Mouse (Mus musculus) MEL (cell line): ENCODE measurements at regions not wholly inside any gene's neighbourhood (a gene's known extent, or its start where the extent isn't known, plus 50 kb on each side); places are given as distances from the start of the nearest gene placed in this dataset.

ENCODE experiments used
- DNase-seq: peaks from one replicate; pipeline ENCODE4 v3.0.0; 2011; ENCODE audit warnings: low read depth, low spot score
- H3K27ac ChIP-seq: 2 replicates; pipeline ENCODE4 v1.5.1; 2012; ENCODE audit warnings: low read depth, mild to moderate bottlenecking, control low read depth, low read length, moderate library complexity; ENCODE audit not compliant: control insufficient read depth
- H3K27me3 ChIP-seq, 2 experiments: fragments of 150-350 bp in 1 of 2; sonication (generic) in 1 of 2; 2 replicates each; pipeline ENCODE4 v1.6.1; 2012; ENCODE audit warnings: low read length in 2 of 2, mild to moderate bottlenecking in 2 of 2, improper control_type of control experiment in 1 of 2, moderate library complexity in 1 of 2; ENCODE audit not compliant: insufficient read depth in 2 of 2, control insufficient read depth in 1 of 2
- H3K36me3 ChIP-seq, 2 experiments: 2 replicates each; pipeline ENCODE4 v1.6.1; 2012 to 2014; ENCODE audit warnings: low read length in 2 of 2, improper control_type of control experiment in 1 of 2, inconsistent platforms in 1 of 2, mild to moderate bottlenecking in 1 of 2; ENCODE audit not compliant: insufficient read depth in 2 of 2, control insufficient read depth in 1 of 2
- H3K4me1 ChIP-seq, 2 experiments: fragments of 150-350 bp in 1 of 2; sonication (generic) in 1 of 2; 2 replicates each; pipeline ENCODE4 v1.6.1; 2012; ENCODE audit warnings: low read length in 2 of 2, improper control_type of control experiment in 1 of 2, mild to moderate bottlenecking in 1 of 2; ENCODE audit not compliant: insufficient read depth in 2 of 2, control insufficient read depth in 1 of 2
- H3K4me3 ChIP-seq, 2 experiments: fragments of 150-350 bp in 1 of 2; sonication (generic) in 1 of 2; 2 replicates each; pipeline ENCODE4 v1.5.1; 2012; ENCODE audit warnings: low read depth in 2 of 2, low read length in 2 of 2, mild to moderate bottlenecking in 2 of 2, moderate library complexity in 2 of 2, control low read depth in 1 of 2, improper control_type of control experiment in 1 of 2; ENCODE audit not compliant: control insufficient read depth in 1 of 2, insufficient read depth in 1 of 2
- H3K79me2 ChIP-seq: 2 replicates; pipeline ENCODE4 v1.6.1; 2012; ENCODE audit warnings: mild to moderate bottlenecking, low read length, moderate library complexity; ENCODE audit not compliant: control insufficient read depth, poor library complexity, insufficient read depth
- H3K9ac ChIP-seq: 2 replicates; pipeline ENCODE4 v1.6.1; 2012; ENCODE audit warnings: low read depth, mild to moderate bottlenecking, control low read depth, low read length, moderate library complexity; ENCODE audit not compliant: control insufficient read depth, poor library complexity, severe bottlenecking
- H3K9me3 ChIP-seq: fragments of 150-350 bp; sonication (generic); replicated peaks from 2 replicates; pipeline ENCODE4 v1.6.1; 2012; ENCODE audit warnings: mild to moderate bottlenecking, low read length, improper control_type of control experiment, moderate library complexity; ENCODE audit not compliant: insufficient read depth
- CTCF ChIP-seq, 3 experiments: IDR thresholded peaks in 2 of 3; conservative IDR thresholded peaks in 1 of 3; 2 replicates each; pipeline ENCODE4 v1.5.1; 2011 to 2012; ENCODE audit warnings: low read length in 3 of 3, low read depth in 2 of 3, mild to moderate bottlenecking in 2 of 3, improper control_type of control experiment in 1 of 3, inconsistent platforms in 1 of 3, mixed read lengths in 1 of 3, moderate library complexity in 1 of 3; ENCODE audit not compliant: control insufficient read depth in 1 of 3, insufficient read depth in 1 of 3, poor library complexity in 1 of 3, severe bottlenecking in 1 of 3
- ETS1 ChIP-seq: IDR thresholded peaks from 2 replicates; pipeline ENCODE4 v1.6.1; 2012; ENCODE audit warnings: low read depth, mild to moderate bottlenecking, inconsistent platforms, low read length, improper control_type of control experiment, moderate library complexity
- GABPA ChIP-seq: IDR thresholded peaks from 2 replicates; pipeline ENCODE4 v1.6.1; 2012; ENCODE audit warnings: low read depth, mild to moderate bottlenecking, inconsistent platforms, low read length, improper control_type of control experiment, moderate library complexity
- GATA1 ChIP-seq: IDR thresholded peaks from 2 replicates; pipeline ENCODE4 v1.6.1; 2011; ENCODE audit warnings: low read depth, low read length, improper control_type of control experiment
- HCFC1 ChIP-seq: IDR thresholded peaks from 2 replicates; pipeline ENCODE4 v1.6.1; 2012; ENCODE audit warnings: low read depth, mild to moderate bottlenecking, inconsistent platforms, low read length, improper control_type of control experiment, moderate library complexity
- KAT2A ChIP-seq: conservative IDR thresholded peaks from 2 replicates; pipeline ENCODE4 v1.6.1; 2012; ENCODE audit warnings: low read depth, low read length, improper control_type of control experiment, inconsistent platforms
- MAFK ChIP-seq: IDR thresholded peaks from 2 replicates; pipeline ENCODE4 v1.6.1; 2011; ENCODE audit warnings: low read depth, mild to moderate bottlenecking, low read length, improper control_type of control experiment, borderline replicate concordance
- MAX ChIP-seq: IDR thresholded peaks from 2 replicates; pipeline ENCODE4 v1.6.1; 2011; ENCODE audit warnings: low read length, improper control_type of control experiment
- MEF2A ChIP-seq: IDR thresholded peaks from 2 replicates; pipeline ENCODE4 v1.6.1; 2014; ENCODE audit warnings: low read depth, mild to moderate bottlenecking, inconsistent platforms, low read length, improper control_type of control experiment; ENCODE audit not compliant: poor library complexity, insufficient replicate concordance, severe bottlenecking; ENCODE audit errors: extremely low read depth
- MYB ChIP-seq: IDR thresholded peaks from 2 replicates; pipeline ENCODE4 v1.6.1; 2011; ENCODE audit warnings: mild to moderate bottlenecking, low read depth, low read length, improper control_type of control experiment
- MYC ChIP-seq: IDR thresholded peaks from 2 replicates; pipeline ENCODE4 v1.6.1; 2011; ENCODE audit warnings: low read depth, mild to moderate bottlenecking, low read length, improper control_type of control experiment, moderate library complexity
- NELFE ChIP-seq: IDR thresholded peaks from 2 replicates; pipeline ENCODE4 v1.6.1; 2011; ENCODE audit warnings: low read depth, low read length, improper control_type of control experiment
- POLR2AphosphoS2 ChIP-seq: IDR thresholded peaks from 2 replicates; pipeline ENCODE4 v1.6.1; 2011; ENCODE audit warnings: low read length, improper control_type of control experiment
- RAD21 ChIP-seq: IDR thresholded peaks from 2 replicates; pipeline ENCODE4 v1.6.1; 2011; ENCODE audit warnings: mild to moderate bottlenecking, low read depth, low read length, improper control_type of control experiment
- SIN3A ChIP-seq: IDR thresholded peaks from 2 replicates; pipeline ENCODE4 v1.6.1; 2012; ENCODE audit warnings: low read length, improper control_type of control experiment, inconsistent platforms
- SMC3 ChIP-seq: IDR thresholded peaks from 2 replicates; pipeline ENCODE4 v1.6.1; 2011; ENCODE audit warnings: low read depth, low read length, improper control_type of control experiment
- TAL1 ChIP-seq: IDR thresholded peaks from 2 replicates; pipeline ENCODE4 v1.6.1; 2012; ENCODE audit warnings: mild to moderate bottlenecking, inconsistent platforms, low read length, moderate library complexity, mixed read lengths
- TBP ChIP-seq: IDR thresholded peaks from 2 replicates; pipeline ENCODE4 v1.8.0; 2011; ENCODE audit warnings: low read depth, low read length, improper control_type of control experiment
- UBTF ChIP-seq: IDR thresholded peaks from 2 replicates; pipeline ENCODE4 v1.6.1; 2012; ENCODE audit warnings: low read depth, mild to moderate bottlenecking, inconsistent platforms, low read length, improper control_type of control experiment, moderate library complexity, borderline replicate concordance; ENCODE audit not compliant: insufficient read depth
- USF1 ChIP-seq: IDR thresholded peaks from 2 replicates; pipeline ENCODE4 v1.6.1; 2014; ENCODE audit warnings: low read depth, mild to moderate bottlenecking, inconsistent platforms, low read length, improper control_type of control experiment, moderate library complexity
- USF2 ChIP-seq, 2 experiments: IDR thresholded peaks; 2 replicates each; pipeline ENCODE4 v1.6.1; 2011 to 2012; ENCODE audit warnings: improper control_type of control experiment in 2 of 2, low read length in 2 of 2, borderline replicate concordance in 1 of 2, inconsistent platforms in 1 of 2, low read depth in 1 of 2, mild to moderate bottlenecking in 1 of 2; ENCODE audit not compliant: insufficient read depth in 1 of 2
- ZC3H11A ChIP-seq: IDR thresholded peaks from 2 replicates; pipeline ENCODE4 v1.6.1; 2012; ENCODE audit warnings: low read depth, mild to moderate bottlenecking, inconsistent platforms, low read length, improper control_type of control experiment
- ZKSCAN1 ChIP-seq: IDR thresholded peaks from 2 replicates; pipeline ENCODE4 v1.6.1; 2012; ENCODE audit warnings: low read depth, mild to moderate bottlenecking, inconsistent platforms, low read length, improper control_type of control experiment, moderate library complexity
- ZNF384 ChIP-seq: IDR thresholded peaks from 2 replicates; pipeline ENCODE4 v1.6.1; 2012; ENCODE audit warnings: low read depth, mild to moderate bottlenecking, inconsistent platforms, low read length, improper control_type of control experiment

DNA sequence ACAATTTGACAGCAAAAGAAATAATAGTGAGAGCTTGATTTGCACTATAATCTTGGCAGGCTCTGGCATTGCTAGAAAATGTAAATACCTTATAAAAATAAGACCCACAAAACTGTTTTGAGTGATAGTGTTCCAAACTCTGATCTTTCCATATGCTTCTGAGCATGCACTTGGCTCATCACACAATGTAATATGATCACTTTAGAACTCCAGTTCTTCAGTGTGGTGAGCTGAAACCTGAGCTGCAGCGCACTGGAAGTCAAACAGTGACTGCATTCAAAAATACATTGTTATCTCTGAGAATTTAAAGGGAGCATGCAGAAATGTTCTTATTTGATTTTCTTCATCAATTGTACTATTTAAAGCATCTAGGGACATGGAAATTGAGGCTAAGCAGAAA is 672.5 kb upstream of the Pcdh10 start:
- H3K27ac ChIP-seq, result no peak overlapping the region
- H3K4me1 ChIP-seq, result peaks cover 0 to 3% of the 10 kb centered on the region in 2 experiments; a peak in 1 of 4 replicates
- no peak for DNase-seq
- no peak overlapping the region for H3K4me3 ChIP-seq
- no peaks in the 10 kb centered on the region for H3K79me2 ChIP-seq
- H3K9me3 ChIP-seq, result no peaks in the 10 kb centered on the region
- no peaks in the 10 kb centered on the region for H3K27me3 ChIP-seq
- no peak overlapping the region for H3K9ac ChIP-seq
- TF ChIP-seq MAX (no peak), POLR2AphosphoS2 (no peak), USF1 (no peak), ZKSCAN1 (no peak), CTCF (IDR thresholded peaks at IDR 0.05 in 2 of 3, conservative IDR thresholded peaks at IDR 0.05 in 1 of 3; ENCODE audit: control insufficient read depth in 1 of 3, insufficient read depth in 1 of 3, low read depth in 2 of 3, low read length in 3 of 3, poor library complexity in 1 of 3, severe bottlenecking in 1 of 3) (no peak), GABPA (no peak), TBP (no peak), MYC (no peak), ZC3H11A (no peak), GATA1 (no peak), HCFC1 (no peak), ETS1 (no peak), MYB (no peak)
- TF ChIP-seq, all 39 proteins: peak for 0
- no peaks in the 10 kb centered on the region for H3K36me3 ChIP-seq

DNA sequence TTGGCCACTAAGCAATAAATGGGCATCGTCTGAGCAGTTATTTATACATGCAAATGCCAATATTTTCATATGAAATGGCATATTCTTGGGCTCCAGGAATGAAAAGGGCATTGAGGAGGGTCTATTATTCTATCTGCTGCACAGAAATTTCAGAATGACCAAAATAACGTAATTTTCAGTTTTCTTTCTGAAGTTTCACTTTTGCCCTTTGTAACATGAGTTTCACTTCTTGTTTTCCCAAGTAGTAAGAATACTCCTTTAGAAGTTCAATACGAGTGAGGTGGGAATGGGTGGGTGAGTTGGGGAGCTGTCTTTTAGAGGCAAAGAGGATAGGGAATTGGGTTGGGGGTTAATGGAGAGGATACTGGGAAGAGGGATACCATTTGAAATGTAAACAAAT is 662.7 kb upstream of the Pcdh10 start:
- Histone ChIP-seq H3K27ac (no peak overlapping the region), H3K9me3 (no peaks in the 10 kb centered on the region), H3K4me1 (no peaks in the 10 kb centered on the region), H3K4me3 (peak overlapping the region in 1 of 2 experiments; percentile 7; a peak in 1 of 4 replicates), H3K36me3 (no peaks in the 10 kb centered on the region), H3K9ac (no peak overlapping the region), H3K79me2 (no peaks in the 10 kb centered on the region), H3K27me3 (no peaks in the 10 kb centered on the region)
- no peak for TF ChIP-seq MAFK
- TF ChIP-seq ZC3H11A, result no peak
- no peak for TF ChIP-seq ZKSCAN1
- no peak for TF ChIP-seq SIN3A
- no peak for TF ChIP-seq USF2 (IDR thresholded peaks at IDR 0.05; ENCODE audit: borderline replicate concordance in 1 of 2, insufficient read depth in 1 of 2, low read depth in 1 of 2, low read length in 2 of 2)
- TF ChIP-seq NELFE, result no peak
- TF ChIP-seq USF1, result no peak
- no peak for TF ChIP-seq ZNF384
- no peak for TF ChIP-seq RAD21
- no peak for TF ChIP-seq CTCF (IDR thresholded peaks at IDR 0.05 in 2 of 3, conservative IDR thresholded peaks at IDR 0.05 in 1 of 3; ENCODE audit: control insufficient read depth in 1 of 3, insufficient read depth in 1 of 3, low read depth in 2 of 3, low read length in 3 of 3, poor library complexity in 1 of 3, severe bottlenecking in 1 of 3)
- TF ChIP-seq TAL1, result no peak
- no peak for TF ChIP-seq GATA1
- TF ChIP-seq KAT2A, result no peak
- no peak for TF ChIP-seq POLR2AphosphoS2
- TF ChIP-seq MYC, result no peak
- no peak for TF ChIP-seq MEF2A
- TF ChIP-seq SMC3, result no peak
- TF ChIP-seq UBTF, result no peak
- no peak for DNase-seq
